Mouse (Mus musculus): Measurements from ENCODE around the gene Gpr25.

GRCm38 (mm10) chr1:136263355-136263754, 2.7 kb upstream of the Gpr25 start:
- no peak for TF ChIP-seq EP300 (IDR thresholded peaks at IDR 0.05; ENCODE audit: low read depth)
- no peak for TF ChIP-seq CTCF (IDR thresholded peaks at IDR 0.05; ENCODE audit: low read depth)

Measured in heart, postnatal 0 days (tissue).